Mouse (Mus musculus) bone marrow macrophage, adult 2 months (primary cell): ENCODE measurements at regions not wholly inside any gene's neighbourhood (a gene's known extent, or its start where the extent isn't known, plus 50 kb on each side); places are given as distances from the start of the nearest gene placed in this dataset.

Experiments used
- CTCF ChIP-seq: IDR thresholded peaks from 2 replicates; pipeline ENCODE4 v1.5.1; 2012; ENCODE audit warnings: low read depth, mild to moderate bottlenecking, low read length, moderate library complexity
- POLR2A ChIP-seq: IDR thresholded peaks from 2 replicates; pipeline ENCODE4 v1.6.1; 2012; ENCODE audit warnings: mild to moderate bottlenecking, low read depth, low read length, borderline replicate concordance

- TF ChIP-seq POLR2A: no peak
- TF ChIP-seq CTCF: no peak
Observed at GRCm38 (mm10) chr14:25202312-25202711, 256.7 kb upstream of the Zmiz1 start.
